Mouse (Mus musculus): Measurements from ENCODE around the gene Ccdc191. TPM values are rescaled to one million over a fixed set of nuclear protein-coding genes. Genes with fewer than 3 reads are reported as not detected.

Ccdc191 gene
- polyA plus RNA-seq, 2 experiments, result 4.4 to 6.2 TPM

DNA sequence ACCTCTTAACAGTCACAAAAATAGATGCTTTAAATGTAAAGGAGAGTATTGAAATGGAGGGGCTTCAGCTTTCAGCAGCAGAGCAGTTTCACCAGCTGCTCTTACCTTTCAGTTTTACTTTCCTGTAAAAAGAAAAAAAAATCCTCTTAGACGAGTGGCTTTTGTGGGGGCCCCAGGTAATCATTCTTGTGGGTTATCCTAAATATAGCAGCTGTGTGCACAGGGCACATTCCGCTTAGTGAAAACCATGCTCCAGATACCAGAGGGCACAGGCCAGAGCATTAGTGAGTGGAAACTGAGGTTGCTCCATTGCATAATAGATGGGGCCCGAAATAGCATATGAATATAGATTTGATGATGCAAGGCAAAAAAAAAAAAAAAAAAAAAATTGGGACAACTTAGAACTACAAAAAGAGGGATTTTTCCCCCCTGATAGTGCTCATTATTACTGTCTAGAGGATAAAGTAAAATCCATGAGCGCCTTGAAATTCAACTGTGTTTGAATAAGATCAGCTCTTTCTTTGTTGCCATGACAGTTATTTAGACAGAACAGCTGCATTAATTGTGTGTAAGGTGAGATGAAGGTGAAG is 1.2 kb downstream of the Ccdc191 start:
- Histone ChIP-seq H3K9ac (ENCODE audit: low read depth, low read length, severe bottlenecking) (peak overlapping the region; percentile 85; the same call in 1 of the 2 replicates), H3K4me3 (replicated peaks; ENCODE audit: low read length) (peak overlapping the region; percentile 62), H3K9me3 (ENCODE audit: control insufficient read depth, low read length) (no peaks in the 10 kb centered on the region), H3K36me3 (ENCODE audit: control insufficient read depth, insufficient read depth, low read length) (no peaks in the 10 kb centered on the region), H3K4me1 (ENCODE audit: control insufficient read depth, insufficient read depth, low read length) (peaks cover 11% of the 10 kb centered on the region), H3K4me2 (replicated peaks; ENCODE audit: low read depth, low read length, severe bottlenecking) (peak overlapping the region; percentile 80), H3K27me3 (ENCODE audit: control insufficient read depth, insufficient read depth, low read length) (no peaks in the 10 kb centered on the region), H3K27ac (replicated peaks; ENCODE audit: low read depth, low read length) (no peak overlapping the region)
- 71% methylated on average over 4 of the region's 4 CpGs for WGBS
- TF ChIP-seq POLR2A (IDR thresholded peaks at IDR 0.05; ENCODE audit: borderline replicate concordance, extremely low read depth, insufficient read depth, insufficient read length), result no peak
- no peak for ATAC-seq (ENCODE audit: low FRiP score, low read depth)
- DNase-seq (ENCODE audit: low spot score), result no peak

DNA sequence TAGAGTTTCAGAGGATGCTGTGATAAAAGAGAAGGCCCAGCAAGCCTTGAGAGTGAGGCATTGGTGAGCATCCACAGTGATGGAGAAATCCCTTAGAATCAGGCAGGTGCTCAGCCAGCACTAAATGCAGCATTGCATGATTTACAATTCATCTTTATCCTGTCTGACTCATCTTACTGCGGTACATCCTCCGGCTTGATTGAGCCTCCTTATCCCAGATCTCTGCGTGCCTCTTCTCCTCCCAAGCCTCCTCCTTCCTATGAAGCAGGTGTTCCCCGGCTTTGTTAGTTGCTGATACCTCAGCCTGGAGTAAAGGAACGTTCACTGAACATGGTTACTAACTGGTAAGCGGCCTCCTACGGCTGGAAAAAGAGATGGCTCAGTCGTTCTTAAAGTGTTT is 4.9 kb downstream of the Ccdc191 start:
- no peaks in the 10 kb centered on the region for H3K9me3 ChIP-seq (ENCODE audit: control insufficient read depth, low read length)
- H3K9ac ChIP-seq (ENCODE audit: low read depth, low read length, severe bottlenecking), result no peak overlapping the region
- 87% methylated on average over 8 of the region's 8 CpGs for WGBS
- H3K27ac ChIP-seq (replicated peaks; ENCODE audit: low read depth, low read length), result no peak overlapping the region
- ATAC-seq (ENCODE audit: low FRiP score, low read depth) (no peak), DNase-seq (ENCODE audit: low spot score) (no peak)
- no peak for TF ChIP-seq POLR2A (IDR thresholded peaks at IDR 0.05; ENCODE audit: borderline replicate concordance, extremely low read depth, insufficient read depth, insufficient read length)
- no peaks in the 10 kb centered on the region for H3K36me3 ChIP-seq (ENCODE audit: control insufficient read depth, insufficient read depth, low read length)
- H3K27me3 ChIP-seq (ENCODE audit: control insufficient read depth, insufficient read depth, low read length), result no peaks in the 10 kb centered on the region
- H3K4me1 ChIP-seq (ENCODE audit: control insufficient read depth, insufficient read depth, low read length), result peaks cover 6% of the 10 kb centered on the region; the same call in 1 of the 2 replicates
- no peak overlapping the region for H3K4me2 ChIP-seq (replicated peaks; ENCODE audit: low read depth, low read length, severe bottlenecking)
- no peak overlapping the region for H3K4me3 ChIP-seq (replicated peaks; ENCODE audit: low read length)

- H3K27ac ChIP-seq (replicated peaks; ENCODE audit: low read depth, low read length), result no peak overlapping the region
- no peaks in the 10 kb centered on the region for H3K4me1 ChIP-seq (ENCODE audit: control insufficient read depth, insufficient read depth, low read length)
- no peak overlapping the region for H3K4me3 ChIP-seq (replicated peaks; ENCODE audit: low read length)
- H3K9me3 ChIP-seq (ENCODE audit: control insufficient read depth, low read length), result no peaks in the 10 kb centered on the region
- DNase-seq (ENCODE audit: low spot score), result no peak
- H3K27me3 ChIP-seq (ENCODE audit: control insufficient read depth, insufficient read depth, low read length), result no peaks in the 10 kb centered on the region
- no peak for ATAC-seq (ENCODE audit: low FRiP score, low read depth)
- WGBS, result 87% methylated on average over 4 of the region's 4 CpGs
- H3K4me2 ChIP-seq (replicated peaks; ENCODE audit: low read depth, low read length, severe bottlenecking), result no peak overlapping the region
- no peak for TF ChIP-seq POLR2A (IDR thresholded peaks at IDR 0.05; ENCODE audit: borderline replicate concordance, extremely low read depth, insufficient read depth, insufficient read length)
- no peak overlapping the region for H3K9ac ChIP-seq (ENCODE audit: low read depth, low read length, severe bottlenecking)
- no peaks in the 10 kb centered on the region for H3K36me3 ChIP-seq (ENCODE audit: control insufficient read depth, insufficient read depth, low read length)
These were observed 10.5 kb downstream of the Ccdc191 start for GRCm38 (mm10) chr16:43900138-43900537.

DNA sequence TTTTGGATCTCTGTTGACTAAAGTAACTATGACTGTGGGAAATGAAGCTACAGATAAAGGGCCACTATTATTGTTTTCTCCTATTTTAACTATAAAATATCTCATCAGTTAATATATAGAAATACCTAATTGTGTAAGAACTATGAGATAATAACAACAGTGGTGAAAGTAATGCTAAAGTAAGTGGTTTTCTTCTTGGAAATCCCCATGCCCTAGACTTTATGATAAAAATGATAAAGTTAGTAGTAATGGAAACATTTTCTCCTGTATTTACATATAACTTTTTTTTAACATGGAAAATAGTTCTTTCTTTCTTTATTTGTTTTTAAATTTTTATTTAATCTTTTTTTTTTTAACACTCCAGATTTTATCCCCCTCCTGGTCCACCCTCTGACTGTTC is 11.0 kb downstream of the Ccdc191 start:
- no peak overlapping the region for H3K4me3 ChIP-seq (replicated peaks; ENCODE audit: low read length)
- H3K27me3 ChIP-seq (ENCODE audit: control insufficient read depth, insufficient read depth, low read length), result no peaks in the 10 kb centered on the region
- no peak overlapping the region for H3K9ac ChIP-seq (ENCODE audit: low read depth, low read length, severe bottlenecking)
- H3K4me2 ChIP-seq (replicated peaks; ENCODE audit: low read depth, low read length, severe bottlenecking), result no peak overlapping the region
- no peaks in the 10 kb centered on the region for H3K36me3 ChIP-seq (ENCODE audit: control insufficient read depth, insufficient read depth, low read length)
- no peak for ATAC-seq (ENCODE audit: low FRiP score, low read depth)
- TF ChIP-seq POLR2A (IDR thresholded peaks at IDR 0.05; ENCODE audit: borderline replicate concordance, extremely low read depth, insufficient read depth, insufficient read length), result no peak
- H3K27ac ChIP-seq (replicated peaks; ENCODE audit: low read depth, low read length), result no peak overlapping the region
- no peak for DNase-seq (ENCODE audit: low spot score)
- H3K4me1 ChIP-seq (ENCODE audit: control insufficient read depth, insufficient read depth, low read length), result no peaks in the 10 kb centered on the region
- H3K9me3 ChIP-seq (ENCODE audit: control insufficient read depth, low read length), result no peaks in the 10 kb centered on the region

DNA sequence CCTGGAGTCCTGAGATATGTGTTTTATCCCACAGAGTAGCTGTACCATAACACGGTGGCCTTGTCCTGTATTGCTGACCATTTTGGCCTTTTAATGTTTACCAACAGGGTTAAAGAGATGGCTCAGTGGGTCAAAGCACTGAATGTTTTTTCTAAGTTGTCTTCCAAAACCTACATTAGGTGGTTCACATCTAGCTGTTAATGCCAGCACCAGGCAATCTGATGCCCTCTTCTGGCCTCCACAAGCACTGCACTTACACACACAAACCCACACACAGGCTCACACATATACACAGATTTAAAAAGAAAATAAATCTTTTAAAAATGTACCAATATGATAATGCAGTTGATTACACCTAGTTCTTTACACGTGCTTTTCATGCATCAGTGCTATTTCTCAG is 19.3 kb downstream of the Ccdc191 start:
- no peak for DNase-seq (ENCODE audit: low spot score)
- H3K27ac ChIP-seq (replicated peaks; ENCODE audit: low read depth, low read length), result no peak overlapping the region
- no peak overlapping the region for H3K4me3 ChIP-seq (replicated peaks; ENCODE audit: low read length)
- H3K9ac ChIP-seq (ENCODE audit: low read depth, low read length, severe bottlenecking), result no peak overlapping the region
- H3K4me2 ChIP-seq (replicated peaks; ENCODE audit: low read depth, low read length, severe bottlenecking), result no peak overlapping the region
- H3K9me3 ChIP-seq (ENCODE audit: control insufficient read depth, low read length), result no peaks in the 10 kb centered on the region
- ATAC-seq (ENCODE audit: low FRiP score, low read depth), result no peak
- TF ChIP-seq POLR2A (IDR thresholded peaks at IDR 0.05; ENCODE audit: borderline replicate concordance, extremely low read depth, insufficient read depth, insufficient read length), result no peak
- 82% methylated on average over 2 of the region's 2 CpGs for WGBS
- H3K4me1 ChIP-seq (ENCODE audit: control insufficient read depth, insufficient read depth, low read length), result no peaks in the 10 kb centered on the region
- no peaks in the 10 kb centered on the region for H3K36me3 ChIP-seq (ENCODE audit: control insufficient read depth, insufficient read depth, low read length)
- no peaks in the 10 kb centered on the region for H3K27me3 ChIP-seq (ENCODE audit: control insufficient read depth, insufficient read depth, low read length)

DNA sequence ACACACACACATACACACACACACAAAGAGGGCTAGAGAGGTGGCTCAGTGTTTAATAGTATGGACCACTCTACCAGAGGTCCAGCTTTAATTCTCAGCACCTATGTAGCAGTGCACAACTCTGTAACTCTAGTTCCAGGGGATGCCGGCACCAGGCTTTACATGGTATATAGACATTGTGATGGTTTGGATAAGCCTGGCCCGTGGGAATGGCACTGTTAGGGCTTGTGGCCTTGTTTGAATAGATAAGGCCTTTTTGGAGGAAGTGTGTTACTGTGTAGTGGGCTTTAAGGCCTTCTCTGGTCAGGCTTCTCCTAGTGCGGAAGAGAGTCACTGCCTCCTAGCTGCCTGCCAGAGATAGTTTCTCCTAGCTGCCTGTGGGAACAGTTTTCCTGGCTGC is 29.3 kb downstream of the Ccdc191 start:
- Histone ChIP-seq H3K4me2 (replicated peaks; ENCODE audit: low read depth, low read length, severe bottlenecking) (no peak overlapping the region), H3K27me3 (ENCODE audit: control insufficient read depth, insufficient read depth, low read length) (no peaks in the 10 kb centered on the region), H3K4me1 (ENCODE audit: control insufficient read depth, insufficient read depth, low read length) (no peaks in the 10 kb centered on the region), H3K9me3 (ENCODE audit: control insufficient read depth, low read length) (no peaks in the 10 kb centered on the region), H3K36me3 (ENCODE audit: control insufficient read depth, insufficient read depth, low read length) (no peaks in the 10 kb centered on the region), H3K27ac (replicated peaks; ENCODE audit: low read depth, low read length) (no peak overlapping the region), H3K4me3 (replicated peaks; ENCODE audit: low read length) (no peak overlapping the region), H3K9ac (ENCODE audit: low read depth, low read length, severe bottlenecking) (no peak overlapping the region)
- 93% methylated on average over 3 of the region's 3 CpGs for WGBS
- TF ChIP-seq POLR2A (IDR thresholded peaks at IDR 0.05; ENCODE audit: borderline replicate concordance, extremely low read depth, insufficient read depth, insufficient read length), result no peak
- ATAC-seq (ENCODE audit: low FRiP score, low read depth), result no peak
- no peak for DNase-seq (ENCODE audit: low spot score)
